In genomic region chr17:24005049-24005448, GRCm38 (mm10) we compare ENCODE assay signal across 36 mouse cellular contexts. TPM values are rescaled to one million over a fixed set of nuclear protein-coding genes. Genes with fewer than 3 reads are reported as not detected.
"Had no signal": no experiment of that assay in that cellular context is flagged by ENCODE, and none has a peak within 500 bp of the region (broad histone marks: within the 10 kb centered on the region; RNA-seq: fewer than 3 reads in every experiment).

No protein-coding gene starts in this region.

- DNase-seq: left cerebral cortex, postnatal 4 days; liver; liver, embryonic 13.5 days; liver, postnatal 0 days; lung, adult 18-20 months; lung, adult 2 months; lung, embryonic 14.5 days; lung, postnatal 10 days; lung, postnatal 14 days; lung, postnatal 4 days; midbrain, embryonic 14.5 days had no signal

RNA-seq across cellular contexts. Expression of gene Prss22, which starts 7.1 kb away (rescaled TPM):
- polyA plus RNA-seq: liver, adult 2 months; liver, embryonic 12.5 days; liver, embryonic 13.5 days; liver, embryonic 14.5 days; liver, embryonic 15.5 days; liver, embryonic 16.5 days; liver, postnatal 0 days; macrophage; midbrain, embryonic 11.5 days; midbrain, embryonic 12.5 days; midbrain, embryonic 14.5 days; midbrain, embryonic 15.5 days; midbrain, embryonic 16.5 days; midbrain, postnatal 0 days had no signal

RNA-seq across cellular contexts. Expression of gene Prss30, which starts 24.7 kb away (rescaled TPM):
- polyA plus RNA-seq: limb, embryonic 10.5 days; limb, embryonic 11.5 days; limb, embryonic 12.5 days; limb, embryonic 13.5 days; limb, embryonic 15.5 days; liver, embryonic 11.5 days; liver, embryonic 12.5 days; liver, embryonic 13.5 days; lung, embryonic 16.5 days; midbrain, embryonic 10.5 days; midbrain, embryonic 11.5 days; midbrain, embryonic 12.5 days; midbrain, embryonic 13.5 days; midbrain, embryonic 14.5 days; midbrain, embryonic 15.5 days; neural tube, embryonic 11.5 days had no signal

RNA-seq across cellular contexts. Expression of gene Prss27, which starts 32.9 kb away (rescaled TPM):
- polyA plus RNA-seq: limb, embryonic 10.5 days; limb, embryonic 12.5 days; liver, adult 2 months; liver, embryonic 11.5 days; liver, embryonic 12.5 days; liver, embryonic 13.5 days; liver, embryonic 14.5 days; liver, embryonic 15.5 days; liver, embryonic 16.5 days; liver, postnatal 0 days; macrophage; midbrain, embryonic 10.5 days; midbrain, embryonic 11.5 days; midbrain, postnatal 0 days had no signal

RNA-seq across cellular contexts. Expression of gene Sbpl, which starts 50.0 kb away (rescaled TPM):
- polyA plus RNA-seq: limb, embryonic 10.5 days; limb, embryonic 11.5 days; limb, embryonic 12.5 days; limb, embryonic 13.5 days; limb, embryonic 14.5 days; limb, embryonic 15.5 days; liver, adult 2 months; liver, embryonic 11.5 days; liver, embryonic 12.5 days; liver, embryonic 13.5 days; liver, embryonic 14.5 days; liver, embryonic 15.5 days; liver, embryonic 16.5 days; liver, postnatal 0 days; lung, adult 2 months; lung, embryonic 14.5 days; lung, embryonic 15.5 days; lung, embryonic 16.5 days; lung, postnatal 0 days; macrophage; midbrain, embryonic 10.5 days; midbrain, embryonic 11.5 days; midbrain, embryonic 12.5 days; midbrain, embryonic 13.5 days; midbrain, embryonic 14.5 days; midbrain, embryonic 15.5 days; midbrain, embryonic 16.5 days; midbrain, postnatal 0 days; myocyte; neural tube, embryonic 11.5 days had no signal
